In the genomic region with DNA sequence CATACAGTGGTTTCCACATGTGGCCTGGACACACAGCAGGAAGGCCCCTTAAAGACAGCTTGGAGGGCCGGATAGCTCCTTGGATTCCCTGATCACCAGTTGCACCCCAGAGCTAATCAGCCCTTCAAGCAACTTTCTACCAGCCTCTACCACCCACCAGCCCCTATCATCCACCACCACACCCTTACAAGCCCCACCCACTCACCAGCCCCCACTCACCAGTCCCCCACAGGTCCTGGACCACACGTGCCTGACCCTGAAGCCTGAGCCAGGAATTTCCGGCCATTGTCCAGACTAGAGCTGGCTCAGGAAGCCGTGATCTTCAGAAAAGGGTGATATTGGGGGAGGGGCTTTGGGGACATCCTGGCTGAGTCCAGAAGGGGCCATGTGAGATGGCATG, we compare ENCODE assay signal across 9 mouse cellular contexts. TPM values are rescaled to one million over a fixed set of nuclear protein-coding genes. Genes with fewer than 3 reads are reported as not detected.
A peak's percentile ranks its signal among the peaks of the same experiment; 100 is the strongest.
DNase-seq lines count a peak whose midpoint lies in the region; ATAC-seq lines count a peak whose summit lies in the region.
"Had no signal": no experiment of that assay in that cellular context is flagged by ENCODE, and none has a peak within 500 bp of the region (broad histone marks: within the 10 kb centered on the region; RNA-seq: fewer than 3 reads in every experiment).

No protein-coding gene starts in this region.

- no peak overlapping the region for H3K4me3 ChIP-seq in kidney, embryonic 14.5 days (ENCODE audit: low read length)
- no peak overlapping the region for H3K4me3 ChIP-seq in lung, embryonic 16.5 days (ENCODE audit: low read length)
- H3K4me3 ChIP-seq: midbrain, embryonic 15.5 days had no signal

- no peak for ATAC-seq in kidney, embryonic 14.5 days (ENCODE audit: low FRiP score, low TSS enrichment)
- peak; percentile 41 for ATAC-seq in lung, embryonic 16.5 days (ENCODE audit: low read depth)
- ATAC-seq in erythroid progenitor cell, adult 5-6 weeks (replicated peaks; ENCODE audit: low FRiP score, poor library complexity, severe bottlenecking) = no peak
- ATAC-seq: midbrain, embryonic 15.5 days had no signal

- DNase-seq in gastrocnemius, postnatal 14 days = peak; percentile 43
- no peak for DNase-seq in gastrocnemius, postnatal 10 days
- DNase-seq in heart, adult 18-20 months = peak; percentile 74 to 89
- no peak for DNase-seq in adipocyte (ENCODE audit: low spot score)
- DNase-seq in gastrocnemius, adult 18-20 months (ENCODE audit: low spot score) = no peak

- no peaks in the 10 kb centered on the region for H3K9me3 ChIP-seq in kidney, embryonic 14.5 days (ENCODE audit: control insufficient read depth, low read length)
- no peaks in the 10 kb centered on the region for H3K9me3 ChIP-seq in lung, embryonic 16.5 days (ENCODE audit: control insufficient read depth, low read length)
- H3K9me3 ChIP-seq: midbrain, embryonic 15.5 days had no signal

- H3K9ac ChIP-seq in kidney, embryonic 14.5 days (ENCODE audit: low read depth, low read length) = no peak overlapping the region
- H3K9ac ChIP-seq in lung, embryonic 16.5 days (ENCODE audit: low read length) = peak overlapping the region; percentile 12; the same call in 1 of the 2 replicates
- H3K9ac ChIP-seq: midbrain, embryonic 15.5 days had no signal

- 57% methylated on average over 4 of the region's 4 CpGs for WGBS in kidney, embryonic 14.5 days
- 44% methylated on average over 4 of the region's 4 CpGs for WGBS in lung, embryonic 16.5 days

- intact Hi-C loops in gastrocnemius, postnatal 14 days (cut with DNase I; ENCODE audit: low total_unique reads) = no loop called here

- H3K36me3 ChIP-seq in kidney, embryonic 14.5 days (ENCODE audit: control insufficient read depth, insufficient read depth, low read length) = no peaks in the 10 kb centered on the region
- H3K36me3 ChIP-seq in lung, embryonic 16.5 days (ENCODE audit: control insufficient read depth, insufficient read depth, low read length) = no peaks in the 10 kb centered on the region
- H3K36me3 ChIP-seq: midbrain, embryonic 15.5 days had no signal

- no peaks in the 10 kb centered on the region for H3K27me3 ChIP-seq in kidney, embryonic 14.5 days (ENCODE audit: control insufficient read depth, insufficient read depth, low read length)
- no peaks in the 10 kb centered on the region for H3K27me3 ChIP-seq in lung, embryonic 16.5 days (ENCODE audit: control insufficient read depth, insufficient read depth, low read depth, low read length)
- H3K27me3 ChIP-seq: midbrain, embryonic 15.5 days had no signal

- H3K4me2 ChIP-seq in kidney, embryonic 14.5 days (replicated peaks; ENCODE audit: low read depth, low read length) = no peak overlapping the region
- no peak overlapping the region; the same call in 1 of the 2 replicates for H3K4me2 ChIP-seq in lung, embryonic 16.5 days (ENCODE audit: low read depth, low read length)
- H3K4me2 ChIP-seq: midbrain, embryonic 15.5 days had no signal

- peaks cover 21% of the 10 kb centered on the region for H3K4me1 ChIP-seq in kidney, embryonic 14.5 days (ENCODE audit: control insufficient read depth, insufficient read depth, low read length)
- peaks cover 35% of the 10 kb centered on the region for H3K4me1 ChIP-seq in lung, embryonic 16.5 days (replicated peaks; ENCODE audit: control insufficient read depth, insufficient read depth, low read length)

- peak overlapping the region; percentile 2; the same call in 1 of the 2 replicates for H3K27ac ChIP-seq in kidney, embryonic 14.5 days (ENCODE audit: low read depth, low read length)
- peak overlapping the region; percentile 54 for H3K27ac ChIP-seq in lung, embryonic 16.5 days (ENCODE audit: low read length)
- H3K27ac ChIP-seq: midbrain, embryonic 15.5 days had no signal

RNA-seq across cellular contexts. Expression of gene Egfl7, which starts 3.9 kb away (rescaled TPM):
- 100 to 1,000 TPM in 1 of 2 experiments, 10 to 100 TPM in 1; 64.1 to 106 TPM for total RNA-seq in gastrocnemius, postnatal 14 days (2021)
- 100 to 1,000 TPM; 104 to 147 TPM for total RNA-seq in gastrocnemius, postnatal 10 days (2021)
- total RNA-seq in heart, adult 18-20 months (2021) = 10 to 100 TPM; 94.2 to 94.8 TPM
- 172 and 194 TPM in 2 replicates for polyA plus RNA-seq in kidney, embryonic 14.5 days (2014; fragmentation: Nextera tagmentation; extraction: Ambion mirVana)
- 371 and 375 TPM in 2 replicates for polyA plus RNA-seq in lung, embryonic 16.5 days (2015; fragmentation: Nextera tagmentation; extraction: Ambion mirVana)
- 3.8 and 7.2 TPM in 2 replicates for total RNA-seq in erythroid progenitor cell, adult 5-6 weeks (2015; ENCODE audit: low replicate concordance)
- 0.77 and 7.2 TPM in 2 replicates for total RNA-seq in erythroid progenitor cell, adult 5-6 weeks (2017; ENCODE audit: low replicate concordance)
- total RNA-seq in gastrocnemius, adult 18-20 months (2021) = 10 to 100 TPM; 19.6 to 34.7 TPM

RNA-seq across cellular contexts. Expression of gene Gm20532, which starts 10.6 kb away (rescaled TPM):
- not detected for total RNA-seq in gastrocnemius, postnatal 14 days (2021)
- total RNA-seq in gastrocnemius, postnatal 10 days (2021) = under 1 TPM in 1 of 2 experiments, not detected in 1; 0.40 TPM
- not detected for total RNA-seq in heart, adult 18-20 months (2021)
- polyA plus RNA-seq in kidney, embryonic 14.5 days (2014; fragmentation: Nextera tagmentation; extraction: Ambion mirVana) = not detected in 2 replicates
- polyA plus RNA-seq in lung, embryonic 16.5 days (2015; fragmentation: Nextera tagmentation; extraction: Ambion mirVana) = not detected in 2 replicates
- total RNA-seq in erythroid progenitor cell, adult 5-6 weeks (2015; ENCODE audit: low replicate concordance) = not detected in 2 replicates
- 1.9 TPM in 1 of 2 replicates, not detected in the other for total RNA-seq in erythroid progenitor cell, adult 5-6 weeks (2017; ENCODE audit: low replicate concordance)
- total RNA-seq in gastrocnemius, adult 18-20 months (2021) = not detected
- polyA plus RNA-seq: midbrain, embryonic 15.5 days had no signal

RNA-seq across cellular contexts. Expression of gene Agpat2, which starts 28.4 kb away (rescaled TPM):
- total RNA-seq in gastrocnemius, postnatal 14 days (2021) = 1 to 10 TPM; 4.9 to 6.3 TPM
- 1 to 10 TPM; 9.3 to 9.4 TPM for total RNA-seq in gastrocnemius, postnatal 10 days (2021)
- total RNA-seq in heart, adult 18-20 months (2021) = 10 to 100 TPM; 53.9 to 88.6 TPM
- 30.0 and 41.4 TPM in 2 replicates for polyA plus RNA-seq in kidney, embryonic 14.5 days (2014; fragmentation: Nextera tagmentation; extraction: Ambion mirVana)
- 43.0 and 44.8 TPM in 2 replicates for polyA plus RNA-seq in lung, embryonic 16.5 days (2015; fragmentation: Nextera tagmentation; extraction: Ambion mirVana)
- 12.2 and 12.6 TPM in 2 replicates for total RNA-seq in erythroid progenitor cell, adult 5-6 weeks (2015; ENCODE audit: low replicate concordance)
- total RNA-seq in erythroid progenitor cell, adult 5-6 weeks (2017; ENCODE audit: low replicate concordance) = 6.2 and 12.0 TPM in 2 replicates
- 1 to 10 TPM; 6.3 to 7.5 TPM for total RNA-seq in gastrocnemius, adult 18-20 months (2021)

RNA-seq across cellular contexts. Expression of gene Fam69b, which starts 52.4 kb away (rescaled TPM):
- 1 to 10 TPM; 1.4 to 3.1 TPM for total RNA-seq in gastrocnemius, postnatal 14 days (2021)
- total RNA-seq in gastrocnemius, postnatal 10 days (2021) = 1 to 10 TPM; 2.9 to 3.4 TPM
- total RNA-seq in heart, adult 18-20 months (2021) = 10 to 100 TPM; 22.0 to 22.2 TPM
- 30.3 and 39.1 TPM in 2 replicates for polyA plus RNA-seq in kidney, embryonic 14.5 days (2014; fragmentation: Nextera tagmentation; extraction: Ambion mirVana)
- 16.5 and 17.1 TPM in 2 replicates for polyA plus RNA-seq in lung, embryonic 16.5 days (2015; fragmentation: Nextera tagmentation; extraction: Ambion mirVana)
- total RNA-seq in erythroid progenitor cell, adult 5-6 weeks (2015; ENCODE audit: low replicate concordance) = not detected in 2 replicates
- total RNA-seq in erythroid progenitor cell, adult 5-6 weeks (2017; ENCODE audit: low replicate concordance) = not detected in 2 replicates
- total RNA-seq in gastrocnemius, adult 18-20 months (2021) = 1 to 10 TPM; 1.9 TPM

RNA-seq across cellular contexts. Expression of gene Notch1, which starts 59.4 kb away (rescaled TPM):
- 10 to 100 TPM; 17.1 to 18.9 TPM for total RNA-seq in gastrocnemius, postnatal 14 days (2021)
- 10 to 100 TPM; 22.5 to 33.5 TPM for total RNA-seq in gastrocnemius, postnatal 10 days (2021)
- total RNA-seq in heart, adult 18-20 months (2021) = 10 to 100 TPM; 29.8 to 30.5 TPM
- 33.4 and 45.1 TPM in 2 replicates for polyA plus RNA-seq in kidney, embryonic 14.5 days (2014; fragmentation: Nextera tagmentation; extraction: Ambion mirVana)
- polyA plus RNA-seq in lung, embryonic 16.5 days (2015; fragmentation: Nextera tagmentation; extraction: Ambion mirVana) = 20.5 and 22.0 TPM in 2 replicates
- 5.4 and 9.0 TPM in 2 replicates for total RNA-seq in erythroid progenitor cell, adult 5-6 weeks (2015; ENCODE audit: low replicate concordance)
- 1.5 and 6.0 TPM in 2 replicates for total RNA-seq in erythroid progenitor cell, adult 5-6 weeks (2017; ENCODE audit: low replicate concordance)
- 10 to 100 TPM in 1 of 2 experiments, 1 to 10 TPM in 1; 6.1 to 10.0 TPM for total RNA-seq in gastrocnemius, adult 18-20 months (2021)

Comparison
In these comparisons a context has a peak if more than half of its experiments do, and no peak if none do; other contexts are left out.
1. DNase-seq: peak in gastrocnemius, postnatal 14 days (single experiment) and heart, adult 18-20 months (2 of 2); none in gastrocnemius, postnatal 10 days (single experiment), adipocyte (single experiment) and gastrocnemius, adult 18-20 months (single experiment).
2. RNA of gene Agpat2, which starts 28.4 kb away (total RNA-seq): 53.9 to 88.6 TPM in heart, adult 18-20 months; 6.2 to 12.6 TPM in erythroid progenitor cell, adult 5-6 weeks, 9.3 to 9.4 TPM in gastrocnemius, postnatal 10 days, 6.3 to 7.5 TPM in gastrocnemius, adult 18-20 months and 4.9 to 6.3 TPM in gastrocnemius, postnatal 14 days; every median in the first group is over 4 times any median in the second.